Mouse (Mus musculus) lung, adult 2 months (tissue): ENCODE measurements at regions not wholly inside any gene's neighbourhood (a gene's known extent, or its start where the extent isn't known, plus 50 kb on each side); places are given as distances from the start of the nearest gene placed in this dataset.

ENCODE experiments used
- CTCF ChIP-seq: fragments of 200-500 bp; IDR thresholded peaks from 2 replicates; pipeline ENCODE4 v1.5.1; 2011; ENCODE audit warnings: mild to moderate bottlenecking, low read length, control low read depth; ENCODE audit not compliant: insufficient read depth
- POLR2A ChIP-seq: fragments of 200-500 bp; IDR thresholded peaks from 2 replicates; pipeline ENCODE4 v1.6.1; 2011; ENCODE audit warnings: low read depth, mild to moderate bottlenecking, control low read depth, low read length, borderline replicate concordance; ENCODE audit errors: extremely low read depth

GRCm38 (mm10) chr2:114775532-114775931, 120.8 kb upstream of the Dph6 start:
- no peak for TF ChIP-seq CTCF
- TF ChIP-seq POLR2A, result no peak
